Mouse (Mus musculus) heart, embryonic 15.5 days (tissue): ENCODE measurements around the gene Pcsk5. TPM values are rescaled to one million over a fixed set of nuclear protein-coding genes. Genes with fewer than 3 reads are reported as not detected.

Source experiments
- ATAC-seq: fragments of 200-750 bp; cut with Nextera tagmentation; replicated peaks from 2 replicates; pipeline ENCODE4 v1.8.0; 2017; ENCODE audit warnings: low read depth, moderate TSS enrichment; ENCODE audit not compliant: insufficient number of reproducible peaks, insufficient read depth, low FRiP score
- H3K27ac ChIP-seq: fragments of 300-500 bp; sonication (generic); 2 replicates; pipeline ENCODE4 v1.5.1; 2015; ENCODE audit warnings: mild to moderate bottlenecking, inconsistent platforms
- H3K27me3 ChIP-seq: fragments of 300-500 bp; sonication (generic); 2 replicates; pipeline ENCODE4 v1.6.1; 2015; ENCODE audit warnings: inconsistent platforms
- H3K36me3 ChIP-seq: fragments of 300-500 bp; sonication (generic); 2 replicates; pipeline ENCODE4 v1.6.1; 2015; ENCODE audit warnings: mild to moderate bottlenecking, inconsistent platforms
- H3K4me1 ChIP-seq: fragments of 300-500 bp; sonication (generic); replicated peaks from 2 replicates; pipeline ENCODE4 v1.6.1; 2015; ENCODE audit warnings: inconsistent platforms
- H3K4me2 ChIP-seq: fragments of 300-500 bp; sonication (generic); 2 replicates; pipeline ENCODE4 v1.6.1; 2015; ENCODE audit warnings: inconsistent platforms, mild to moderate bottlenecking, moderate library complexity
- H3K4me3 ChIP-seq: fragments of 300-500 bp; sonication (generic); 2 replicates; pipeline ENCODE4 v1.5.1; 2015; ENCODE audit warnings: mild to moderate bottlenecking, inconsistent platforms
- H3K9ac ChIP-seq: fragments of 300-500 bp; sonication (generic); 2 replicates; pipeline ENCODE4 v1.6.1; 2015; ENCODE audit warnings: mild to moderate bottlenecking, inconsistent platforms
- H3K9me3 ChIP-seq: fragments of 300-500 bp; sonication (generic); replicated peaks from 2 replicates; pipeline ENCODE4 v1.6.1; 2016; ENCODE audit warnings: inconsistent platforms
- WGBS: fragments of 180-500 bp; shearing (Covaris S2); methylation state at CpG from one replicate; pipeline ENCODE4 v1.1.7; 2015; ENCODE audit warnings: mixed read lengths; 5-methylcytosine and 5-hydroxymethylcytosine counted together
- polyA plus RNA-seq: library from polyadenylated mRNA; unstranded; fragments of >200 nt; fragmentation: Nextera tagmentation; extraction: Ambion mirVana; gene quantifications from 2 replicates; pipeline ENCODE4 v1.2.1, GENCODE M21; 2015

Pcsk5 gene
- polyA plus RNA-seq, 1 experiment from 2014 or later: 11.3 TPM

DNA sequence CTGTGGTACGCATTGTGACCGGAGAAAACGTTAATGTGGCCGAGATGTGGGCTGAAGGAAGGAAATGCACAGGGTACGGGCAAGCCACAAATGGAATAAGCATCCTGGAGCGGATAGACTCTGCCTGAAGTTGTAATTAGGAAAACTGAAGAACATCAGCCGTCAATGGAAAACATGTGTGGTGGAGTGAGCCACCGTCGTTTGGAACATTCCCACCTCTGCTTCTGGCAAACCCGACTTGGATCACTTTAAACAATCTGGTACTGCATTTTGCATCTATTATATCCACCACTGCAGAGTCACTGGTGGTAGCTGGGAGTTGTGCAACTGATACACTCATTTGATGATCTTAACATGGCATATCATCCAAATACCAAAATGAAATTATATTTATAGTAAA, 120.4 kb downstream of the Pcsk5 start:
- Histone ChIP-seq H3K4me3 (no peak overlapping the region), H3K27ac (no peak overlapping the region), H3K9ac (no peak overlapping the region), H3K9me3 (no peaks in the 10 kb centered on the region), H3K36me3 (no peaks in the 10 kb centered on the region), H3K4me1 (peaks cover 23% of the 10 kb centered on the region), H3K4me2 (no peak overlapping the region), H3K27me3 (no peaks in the 10 kb centered on the region)
- no peak for ATAC-seq
- 82% methylated on average over 10 of the region's 10 CpGs for WGBS

DNA sequence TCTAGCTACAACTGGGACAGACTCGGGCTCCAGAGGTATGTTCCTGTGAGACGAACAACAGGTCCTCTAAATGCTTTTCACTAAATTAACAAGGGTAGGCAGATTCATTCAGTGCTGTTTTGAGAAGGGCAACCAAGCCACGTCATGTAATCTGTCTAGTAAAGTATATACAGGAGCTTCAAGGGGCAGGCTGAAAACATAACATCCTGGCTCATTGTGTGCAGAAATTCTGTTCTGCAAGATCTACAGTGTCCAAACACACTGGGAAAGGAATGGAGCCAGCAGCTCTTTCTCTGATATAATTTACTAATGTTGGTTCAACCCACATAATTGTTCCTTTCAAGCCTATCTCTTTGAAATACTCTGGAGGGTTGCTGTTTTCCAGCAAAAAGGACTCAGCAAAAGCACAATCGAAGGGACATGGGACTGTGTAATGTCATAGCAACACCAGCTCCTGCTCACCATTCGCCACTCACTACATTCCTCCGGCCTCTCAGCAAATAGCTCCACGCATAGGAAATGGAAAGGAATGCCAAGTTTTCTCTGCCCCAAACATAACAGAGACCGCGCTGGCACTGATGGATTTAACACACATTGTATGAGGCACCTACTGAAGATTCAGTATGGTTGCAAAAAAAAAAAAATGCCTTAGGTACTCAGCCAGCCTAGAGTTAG, 122.0 kb downstream of the Pcsk5 start:
- no peaks in the 10 kb centered on the region for H3K9me3 ChIP-seq
- H3K36me3 ChIP-seq: 0 out of 2 replicates have a peak, but pooled peaks cover 4% of the 10 kb centered on the region
- ATAC-seq: peak; percentile 83
- H3K27ac ChIP-seq: peak overlapping the region; percentile 71
- H3K27me3 ChIP-seq: no peaks in the 10 kb centered on the region
- 20% methylated on average over 9 of the region's 9 CpGs for WGBS
- H3K4me2 ChIP-seq: peak overlapping the region; percentile 36
- peaks cover 23% of the 10 kb centered on the region for H3K4me1 ChIP-seq
- H3K4me3 ChIP-seq: no peak overlapping the region
- no peak overlapping the region for H3K9ac ChIP-seq

DNA sequence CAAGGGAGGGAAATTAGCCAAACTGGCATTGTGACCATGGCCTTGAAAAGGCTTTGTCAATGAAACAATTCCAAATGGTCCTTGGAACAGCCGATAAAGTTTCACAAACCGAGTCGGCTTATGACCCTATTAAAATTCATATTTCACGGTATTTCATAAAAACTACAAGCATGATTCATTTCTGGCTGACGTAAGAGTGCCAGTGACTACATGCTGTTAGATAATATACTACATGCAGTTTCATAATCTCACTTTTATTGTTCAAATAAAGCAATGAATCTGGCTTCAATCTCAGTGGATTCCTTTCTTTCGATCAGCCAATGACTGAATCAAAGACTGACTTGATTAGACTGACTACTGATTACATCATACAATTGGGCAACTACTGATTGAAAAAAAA, 145.8 kb downstream of the Pcsk5 start:
- no peak overlapping the region for H3K4me3 ChIP-seq
- H3K9ac ChIP-seq: no peak overlapping the region
- no peaks in the 10 kb centered on the region for H3K27me3 ChIP-seq
- H3K27ac ChIP-seq: no peak overlapping the region
- no peaks in the 10 kb centered on the region for H3K9me3 ChIP-seq
- H3K4me2 ChIP-seq: no peak overlapping the region
- ATAC-seq: no peak
- H3K36me3 ChIP-seq: no peaks in the 10 kb centered on the region
- 94% methylated on average over 6 of the region's 6 CpGs for WGBS
- H3K4me1 ChIP-seq: no peaks in the 10 kb centered on the region

DNA sequence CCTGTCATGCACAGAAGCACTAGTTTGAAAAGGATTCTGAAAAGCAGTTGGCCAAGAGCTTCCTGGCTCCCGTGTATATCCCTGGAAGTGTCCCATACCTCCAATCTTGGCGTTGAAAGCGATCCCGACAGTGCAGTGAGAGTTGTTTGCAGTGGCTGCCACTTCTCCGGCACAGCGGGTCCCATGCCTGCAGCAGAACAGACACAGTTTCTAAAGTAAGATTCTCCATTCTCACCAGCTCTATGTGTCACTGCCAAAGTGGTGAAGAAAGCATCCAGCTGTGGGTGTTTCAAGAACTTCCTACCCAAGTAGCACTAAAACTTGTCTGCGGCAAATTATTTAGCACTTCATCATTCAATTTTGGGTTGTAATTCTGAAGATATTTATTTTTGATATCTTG, 159.1 kb downstream of the Pcsk5 start:
- no peak for ATAC-seq
- 64% methylated on average over 7 of the region's 7 CpGs for WGBS

DNA sequence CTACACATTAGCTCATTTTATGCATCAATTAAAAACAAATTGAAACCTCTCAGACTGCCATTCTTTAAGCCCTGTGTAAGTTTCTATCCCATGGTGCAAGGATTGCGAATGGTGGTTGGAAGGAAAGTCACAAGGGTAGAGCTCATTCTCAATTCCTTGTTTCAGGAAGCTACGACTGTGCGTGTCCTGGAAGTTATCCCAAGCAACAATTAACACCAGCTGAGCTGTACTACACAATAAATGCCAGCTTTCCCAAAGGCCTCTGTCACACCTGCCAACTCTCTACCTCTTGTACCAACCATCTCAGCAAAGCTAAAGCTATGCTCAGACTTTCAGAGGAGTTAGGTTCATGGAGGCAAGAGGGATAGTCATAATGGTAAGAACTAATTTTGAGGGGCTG, 174.8 kb downstream of the Pcsk5 start:
- Histone ChIP-seq H3K27ac (no peak overlapping the region), H3K27me3 (no peaks in the 10 kb centered on the region), H3K4me2 (no peak overlapping the region), H3K4me1 (no peaks in the 10 kb centered on the region), H3K4me3 (no peak overlapping the region), H3K9me3 (no peaks in the 10 kb centered on the region), H3K9ac (no peak overlapping the region), H3K36me3 (no peaks in the 10 kb centered on the region)
- WGBS: 94% methylated on average over 3 of the region's 3 CpGs
- ATAC-seq: no peak

More for the DNA sequence above, 159.1 kb downstream of the Pcsk5 start:
- Histone ChIP-seq H3K36me3 (no peaks in the 10 kb centered on the region), H3K27me3 (no peaks in the 10 kb centered on the region), H3K4me3 (no peak overlapping the region), H3K4me2 (no peak overlapping the region), H3K4me1 (no peaks in the 10 kb centered on the region), H3K9ac (no peak overlapping the region), H3K27ac (no peak overlapping the region), H3K9me3 (no peaks in the 10 kb centered on the region)

DNA sequence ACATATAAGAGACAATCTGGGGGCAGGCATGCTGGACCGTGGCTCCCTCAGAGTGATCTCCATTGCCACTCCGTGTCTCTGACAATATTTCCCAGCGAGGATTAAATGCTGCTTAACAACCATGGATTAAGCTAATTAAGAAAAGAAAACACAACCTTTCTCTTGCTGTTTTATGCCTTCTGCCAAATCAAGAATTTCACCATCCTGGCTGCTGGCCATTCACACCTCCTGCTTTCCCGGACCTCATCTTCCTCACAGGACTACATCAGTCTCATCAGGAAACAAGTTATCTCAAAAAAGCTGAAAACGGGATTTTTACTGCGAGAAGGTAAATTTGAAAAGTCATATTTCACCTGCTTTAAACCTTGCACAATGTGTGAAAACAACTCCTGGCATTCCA, 175.2 kb downstream of the Pcsk5 start:
- H3K36me3 ChIP-seq: no peaks in the 10 kb centered on the region

DNA sequence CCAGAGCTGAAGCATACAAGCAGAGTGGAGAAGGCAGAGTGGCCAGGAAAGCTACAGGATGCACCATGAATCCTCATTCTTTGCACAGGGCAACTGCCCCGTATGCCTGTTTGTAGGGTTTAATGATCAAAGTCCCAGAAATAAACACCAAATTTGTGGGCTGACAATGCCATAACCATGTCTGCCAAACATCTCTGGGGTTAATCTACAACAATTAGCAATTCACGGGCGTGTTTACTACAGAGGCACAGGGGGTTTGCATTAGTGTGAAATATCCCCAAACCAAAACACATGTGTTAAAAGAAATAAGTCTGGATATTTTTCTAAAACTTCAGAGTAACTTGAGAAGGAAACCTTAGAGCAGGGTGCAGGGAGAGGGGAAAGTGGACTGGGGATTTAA, 178.1 kb downstream of the Pcsk5 start:
- Histone ChIP-seq H3K36me3 (no peaks in the 10 kb centered on the region), H3K27me3 (no peaks in the 10 kb centered on the region), H3K9me3 (no peaks in the 10 kb centered on the region), H3K27ac (no peak overlapping the region), H3K9ac (no peak overlapping the region), H3K4me3 (no peak overlapping the region), H3K4me1 (no peaks in the 10 kb centered on the region), H3K4me2 (no peak overlapping the region)
- 79% methylated on average over 3 of the region's 3 CpGs for WGBS
- no peak for ATAC-seq

More for the DNA sequence above, 175.2 kb downstream of the Pcsk5 start:
- Histone ChIP-seq H3K4me1 (no peaks in the 10 kb centered on the region), H3K4me3 (no peak overlapping the region), H3K9ac (no peak overlapping the region), H3K9me3 (no peaks in the 10 kb centered on the region), H3K4me2 (no peak overlapping the region), H3K27me3 (no peaks in the 10 kb centered on the region), H3K27ac (no peak overlapping the region)
- WGBS: 79% methylated on average over 6 of the region's 6 CpGs
- ATAC-seq: no peak

DNA sequence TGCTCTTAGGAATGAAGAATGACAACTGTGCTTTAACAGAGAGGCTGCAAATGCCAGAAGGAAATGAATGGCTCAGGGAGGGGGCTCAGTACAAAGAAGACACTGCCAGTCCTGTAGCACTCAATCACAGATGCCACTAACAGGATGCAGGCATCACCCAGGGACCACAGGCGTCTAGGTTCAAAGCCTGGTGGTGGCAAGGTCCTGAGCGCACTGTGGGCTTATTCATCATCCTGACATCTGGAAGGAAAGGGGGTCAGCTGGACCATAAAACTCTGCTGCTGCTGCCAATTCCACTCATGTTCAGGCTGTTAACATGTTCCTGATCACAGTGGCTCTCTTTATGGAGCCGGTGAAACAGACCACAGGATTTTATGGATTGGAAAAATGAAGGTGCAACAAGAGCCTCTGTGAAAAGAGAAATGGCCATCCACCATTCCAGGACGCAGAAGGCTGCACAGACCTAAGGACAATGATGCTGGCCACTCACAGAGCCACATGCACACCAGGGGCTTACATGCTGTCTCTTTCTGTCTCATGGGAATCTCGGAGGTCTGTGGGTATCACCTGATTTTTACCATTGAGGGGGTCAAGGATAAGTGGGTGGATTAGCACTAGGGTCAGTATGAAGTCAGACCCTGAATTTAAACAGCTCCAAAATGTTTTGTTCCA, 186.5 kb downstream of the Pcsk5 start:
- no peak overlapping the region for H3K4me3 ChIP-seq
- no peak overlapping the region for H3K27ac ChIP-seq
- no peaks in the 10 kb centered on the region for H3K27me3 ChIP-seq
- ATAC-seq: no peak
- 64% methylated on average over 5 of the region's 5 CpGs for WGBS
- no peaks in the 10 kb centered on the region for H3K4me1 ChIP-seq
- no peaks in the 10 kb centered on the region for H3K9me3 ChIP-seq
- H3K4me2 ChIP-seq: no peak overlapping the region
- H3K36me3 ChIP-seq: no peaks in the 10 kb centered on the region
- no peak overlapping the region for H3K9ac ChIP-seq

DNA sequence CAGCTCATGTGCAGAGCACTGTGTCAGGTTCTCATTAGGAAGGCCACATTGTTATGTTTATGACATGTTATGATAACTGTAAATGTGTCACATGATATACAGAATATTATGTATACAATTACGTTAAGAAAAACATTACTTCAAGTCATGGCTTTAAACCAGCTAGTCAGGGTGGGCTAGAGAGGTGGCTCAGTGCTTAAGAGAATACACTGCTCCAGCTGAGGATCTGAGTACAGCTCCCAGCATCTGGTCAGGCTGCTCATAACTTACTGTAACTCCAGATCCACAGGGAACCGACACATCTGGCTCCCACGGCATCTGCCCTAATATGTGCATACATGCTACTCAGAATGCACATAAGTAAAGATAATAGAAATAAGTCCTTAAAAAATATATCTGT, 187.5 kb downstream of the Pcsk5 start:
- Histone ChIP-seq H3K9ac (no peak overlapping the region), H3K9me3 (no peaks in the 10 kb centered on the region), H3K4me2 (no peak overlapping the region), H3K27me3 (no peaks in the 10 kb centered on the region), H3K4me1 (no peaks in the 10 kb centered on the region), H3K36me3 (no peaks in the 10 kb centered on the region), H3K27ac (no peak overlapping the region), H3K4me3 (no peak overlapping the region)
- 81% methylated on average over 3 of the region's 3 CpGs for whole genome bisulfite sequencing
- ATAC-seq: no peak

DNA sequence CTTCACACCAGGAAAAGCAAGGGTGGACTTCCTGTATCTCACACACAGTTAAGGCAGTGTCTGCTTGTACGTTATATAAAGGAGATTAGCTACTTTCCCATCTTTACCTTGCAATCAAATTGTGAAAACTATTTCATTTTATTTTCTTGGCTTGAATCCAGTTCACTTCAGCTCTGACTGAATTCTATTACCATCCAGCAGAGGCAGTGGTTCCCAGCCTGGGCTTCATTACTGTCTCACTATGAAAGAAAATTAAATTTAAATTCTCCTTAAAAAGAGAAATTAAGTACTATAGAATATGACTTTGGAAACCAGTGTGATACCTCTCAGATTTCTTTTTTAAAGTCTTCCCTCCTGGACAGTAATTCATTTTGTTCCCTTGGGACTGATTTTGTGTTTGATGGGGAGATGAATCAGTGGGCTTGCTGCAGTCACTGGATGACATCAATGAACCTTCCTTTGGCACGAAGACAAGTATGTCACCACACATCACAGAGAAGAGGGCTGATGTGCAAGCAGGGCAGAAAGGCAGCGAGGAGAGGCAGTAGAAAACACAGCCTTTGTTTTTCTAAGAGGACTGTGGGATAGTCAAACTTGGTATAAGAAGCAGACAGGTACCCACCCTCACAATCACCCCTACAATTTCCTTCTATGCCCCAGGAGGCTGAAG, 194.2 kb downstream of the Pcsk5 start:
- H3K27me3 ChIP-seq: no peaks in the 10 kb centered on the region
- no peak overlapping the region for H3K9ac ChIP-seq
- H3K4me2 ChIP-seq: no peak overlapping the region
- no peak for ATAC-seq
- H3K4me3 ChIP-seq: no peak overlapping the region
- H3K4me1 ChIP-seq: 0 out of 2 replicates have a peak, but pooled peaks cover 2% of the 10 kb centered on the region
- H3K9me3 ChIP-seq: no peaks in the 10 kb centered on the region
- no peaks in the 10 kb centered on the region for H3K36me3 ChIP-seq
- no peak overlapping the region for H3K27ac ChIP-seq
- WGBS: 58% methylated on average over 3 of the region's 3 CpGs

DNA sequence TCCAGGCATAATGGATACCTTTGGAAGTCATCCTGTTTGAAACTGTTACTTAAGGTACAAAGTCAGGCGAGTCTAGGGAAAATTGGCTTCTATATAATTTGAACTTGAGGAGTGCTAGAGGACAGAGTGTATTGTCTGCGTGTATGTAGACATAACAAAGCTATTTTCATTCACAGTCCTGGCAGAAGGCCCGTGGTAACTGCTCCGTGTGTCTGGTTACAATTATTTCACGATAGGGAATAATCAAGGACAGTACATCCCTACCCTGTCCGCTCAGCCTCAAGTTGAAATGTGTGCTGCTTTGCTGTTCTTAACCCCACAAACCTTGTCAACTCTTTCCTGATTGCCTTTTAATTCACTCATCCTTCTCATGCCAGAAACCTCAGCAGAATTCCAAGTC, 201.4 kb downstream of the Pcsk5 start:
- WGBS: 48% methylated on average over 6 of the region's 6 CpGs
- ATAC-seq: no peak
- H3K4me1 ChIP-seq: peaks cover 6% of the 10 kb centered on the region; the same call in 1 of the 2 replicates

More for the DNA sequence above, 201.4 kb downstream of the Pcsk5 start:
- Histone ChIP-seq H3K9ac (no peak overlapping the region), H3K27me3 (no peaks in the 10 kb centered on the region), H3K27ac (no peak overlapping the region), H3K4me2 (no peak overlapping the region), H3K9me3 (no peaks in the 10 kb centered on the region), H3K36me3 (no peaks in the 10 kb centered on the region), H3K4me3 (no peak overlapping the region)
